ENCODE assay signal across 17 mouse cellular contexts in the genomic region with DNA sequence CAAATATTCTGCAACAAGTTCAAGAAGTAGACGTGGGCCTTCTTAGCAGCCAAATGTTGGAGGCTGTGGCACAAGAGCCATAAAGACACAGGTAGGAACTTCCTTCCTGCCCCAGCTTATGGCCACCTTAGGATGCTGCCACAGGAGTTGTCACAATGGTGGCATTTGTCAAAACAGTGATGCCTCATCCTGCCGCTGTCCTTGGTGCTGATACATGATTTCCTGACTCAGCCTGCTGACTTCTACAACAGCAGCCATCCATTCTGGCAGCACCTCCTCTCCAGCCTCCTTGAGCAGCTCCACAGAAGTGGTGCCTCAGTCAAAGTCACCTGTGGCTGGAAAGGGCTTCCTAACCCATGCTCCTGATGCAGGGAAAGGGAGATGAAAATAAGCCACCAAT. TPM values are rescaled to one million over a fixed set of nuclear protein-coding genes. Genes with fewer than 3 reads are reported as not detected.
DNase-seq lines count a peak whose midpoint lies in the region; ATAC-seq and TF ChIP-seq lines count a peak whose summit lies in the region.
"Had no signal": no experiment of that assay in that cellular context is flagged by ENCODE, and none has a peak within 500 bp of the region (broad histone marks: within the 10 kb centered on the region; RNA-seq: fewer than 3 reads in every experiment).

No protein-coding gene starts in this region.

- no peaks in the 10 kb centered on the region for H3K27me3 ChIP-seq in myocyte (ENCODE audit: control insufficient read depth, insufficient read depth, insufficient read length)
- H3K27me3 ChIP-seq in forebrain, postnatal 0 days (ENCODE audit: insufficient read depth, low read length) = no peaks in the 10 kb centered on the region

- H3K27ac ChIP-seq in forebrain, postnatal 0 days (ENCODE audit: low read depth, low read length) = no peak overlapping the region
- H3K27ac ChIP-seq: hindbrain, postnatal 0 days; liver, embryonic 14.5 days; macrophage had no signal

- DNase-seq in embryo, embryonic 11 days = peak; percentile 21
- no peak for DNase-seq in embryo, embryonic 10.5 days (ENCODE audit: low spot score)
- DNase-seq in 416B (ENCODE audit: low read depth) (peak; percentile 16), R1 (ENCODE audit: low read depth, low spot score) (peak; percentile 46)
- no peak for DNase-seq in right cerebral cortex, postnatal 4 days
- no peak for DNase-seq in urinary bladder, adult 18-20 months (ENCODE audit: low spot score in 2 of 2)
- DNase-seq in forebrain, postnatal 0 days = no peak
- DNase-seq: cerebellum, postnatal 25 days; right cerebral cortex, postnatal 14 days had no signal

- no peaks in the 10 kb centered on the region for H3K36me3 ChIP-seq in myocyte (ENCODE audit: control insufficient read depth, insufficient read depth)
- H3K36me3 ChIP-seq in forebrain, postnatal 0 days (ENCODE audit: insufficient read depth) = no peaks in the 10 kb centered on the region

- no peak for ATAC-seq in forebrain, postnatal 0 days
- ATAC-seq: hindbrain, postnatal 0 days had no signal

- WGBS in forebrain, postnatal 0 days = 58% methylated on average over 2 of the region's 2 CpGs

- no peak for TF ChIP-seq CTCF in forebrain, postnatal 0 days (IDR thresholded peaks at IDR 0.05; ENCODE audit: low read depth)

- H3K4me3 ChIP-seq in myocyte = no peak overlapping the region
- no peak overlapping the region for H3K4me3 ChIP-seq in forebrain, postnatal 0 days (ENCODE audit: low read depth, low read length)

- no peak for TF ChIP-seq POLR2A in myocyte (IDR thresholded peaks at IDR 0.05; ENCODE audit: insufficient read length, low read depth)

- H3K9ac ChIP-seq in forebrain, postnatal 0 days = no peak overlapping the region
- H3K9ac ChIP-seq: liver, embryonic 14.5 days had no signal

- 0 out of 2 replicates have a peak, but pooled peaks cover 7% of the 10 kb centered on the region for H3K9me3 ChIP-seq in forebrain, postnatal 0 days (ENCODE audit: low read length)

- H3ac ChIP-seq in myocyte (ENCODE audit: control insufficient read depth, insufficient read length) = no peak overlapping the region

- peaks cover 9% of the 10 kb centered on the region; the same call in 1 of the 2 replicates for H3K4me1 ChIP-seq in forebrain, postnatal 0 days (ENCODE audit: insufficient read depth)

- no peak overlapping the region for H3K4me2 ChIP-seq in myocyte (ENCODE audit: low read depth)
- H3K4me2 ChIP-seq in forebrain, postnatal 0 days (ENCODE audit: low read depth) = no peak overlapping the region

- H3K79me2 ChIP-seq in myocyte (ENCODE audit: control insufficient read depth, insufficient read depth) = no peaks in the 10 kb centered on the region

TF ChIP-seq in myocyte, 11 proteins besides CTCF, POLR2A, EP300 and RAD21:
- TF ChIP-seq REST (IDR thresholded peaks at IDR 0.05; ENCODE audit: insufficient read depth, insufficient read length) = peak; percentile 97
- TF ChIP-seq USF1 (IDR thresholded peaks at IDR 0.05; ENCODE audit: low read depth) = no peak
TF ChIP-seq in myocyte: peak in this region for 1.

RNA-seq across cellular contexts. Expression of a gene that starts 5.0 kb away (rescaled TPM):
- 0.13 TPM for polyA plus RNA-seq in myocyte (2012; fragmentation: generic; extraction: Trizol)
- 8.2 and 8.4 TPM in 2 replicates for total RNA-seq in forebrain, postnatal 0 days (2014; rRNA removed)
- polyA plus RNA-seq in forebrain, postnatal 0 days (2015; fragmentation: Nextera tagmentation; extraction: Ambion mirVana) = 7.7 and 8.7 TPM in 2 replicates
- total RNA-seq: granulocyte monocyte progenitor cell, adult 5-6 weeks had no signal
- polyA plus RNA-seq: macrophage had no signal

RNA-seq across cellular contexts. Expression of a gene that starts 23.5 kb away (rescaled TPM):
- polyA plus RNA-seq in myocyte (2012; fragmentation: generic; extraction: Trizol) = 1.3 TPM
- 39.8 and 39.9 TPM in 2 replicates for total RNA-seq in forebrain, postnatal 0 days (2014; rRNA removed)
- 29.5 and 35.2 TPM in 2 replicates for polyA plus RNA-seq in forebrain, postnatal 0 days (2015; fragmentation: Nextera tagmentation; extraction: Ambion mirVana)

RNA-seq across cellular contexts. Expression of a gene that starts 39.0 kb away (rescaled TPM):
- polyA plus RNA-seq in myocyte (2012; fragmentation: generic; extraction: Trizol) = 0.13 TPM
- 4.6 and 5.0 TPM in 2 replicates for total RNA-seq in forebrain, postnatal 0 days (2014; rRNA removed)
- polyA plus RNA-seq in forebrain, postnatal 0 days (2015; fragmentation: Nextera tagmentation; extraction: Ambion mirVana) = 2.1 and 2.3 TPM in 2 replicates
- total RNA-seq: granulocyte monocyte progenitor cell, adult 5-6 weeks had no signal
- polyA plus RNA-seq: macrophage had no signal

RNA-seq across cellular contexts. Expression of a gene that starts 42.0 kb away (rescaled TPM):
- polyA plus RNA-seq in myocyte (2012; fragmentation: generic; extraction: Trizol) = not detected
- total RNA-seq in forebrain, postnatal 0 days (2014; rRNA removed) = not detected in 2 replicates
- not detected in 2 replicates for polyA plus RNA-seq in forebrain, postnatal 0 days (2015; fragmentation: Nextera tagmentation; extraction: Ambion mirVana)
- total RNA-seq: granulocyte monocyte progenitor cell, adult 5-6 weeks; heart, postnatal 10 days; hindbrain, postnatal 0 days; left cerebral cortex, postnatal 14 days had no signal
- polyA plus RNA-seq: hindbrain, postnatal 0 days; macrophage; stomach, embryonic 14.5 days had no signal

RNA-seq across cellular contexts. Expression of a gene that starts 51.1 kb away (rescaled TPM):
- polyA plus RNA-seq in myocyte (2012; fragmentation: generic; extraction: Trizol) = not detected
- total RNA-seq in forebrain, postnatal 0 days (2014; rRNA removed) = 3.5 and 5.9 TPM in 2 replicates
- 1.1 and 1.6 TPM in 2 replicates for polyA plus RNA-seq in forebrain, postnatal 0 days (2015; fragmentation: Nextera tagmentation; extraction: Ambion mirVana)
- polyA plus RNA-seq: macrophage had no signal

Comparison
In these comparisons a context has a peak if more than half of its experiments do, and no peak if none do; other contexts are left out.
1. DNase-seq: peak in embryo, embryonic 11 days (single experiment), 416B (single experiment) and R1 (single experiment); none in embryo, embryonic 10.5 days (single experiment), right cerebral cortex, postnatal 4 days (single experiment), urinary bladder, adult 18-20 months (0 of 2) and forebrain, postnatal 0 days (single experiment).
2. RNA of a gene that starts 23.5 kb away (polyA plus RNA-seq): 29.5 to 35.2 TPM in forebrain, postnatal 0 days; 1.3 TPM in myocyte (single experiment); every median in the first group is over 10 times any median in the second.